Mouse (Mus musculus) thymus, adult 2 months (tissue): Measurements from ENCODE around the gene Egfl6.
A peak's percentile ranks its signal among the peaks of the same experiment; 100 is the strongest.

ENCODE experiments used
- CTCF ChIP-seq: fragments of 200-500 bp; IDR thresholded peaks from 2 replicates; pipeline ENCODE4 v1.5.1; 2012; ENCODE audit warnings: mild to moderate bottlenecking, control low read depth, low read length, moderate library complexity, borderline replicate concordance; ENCODE audit not compliant: control insufficient read depth, poor library complexity, insufficient read depth; ENCODE audit errors: extremely low read depth
- POLR2A ChIP-seq: fragments of 200-500 bp; IDR thresholded peaks from 2 replicates; pipeline ENCODE4 v1.6.1; 2012; ENCODE audit warnings: mild to moderate bottlenecking, low read length, control low read depth, moderate library complexity; ENCODE audit not compliant: control insufficient read depth, poor library complexity, insufficient read depth; ENCODE audit errors: extremely low read depth

DNA sequence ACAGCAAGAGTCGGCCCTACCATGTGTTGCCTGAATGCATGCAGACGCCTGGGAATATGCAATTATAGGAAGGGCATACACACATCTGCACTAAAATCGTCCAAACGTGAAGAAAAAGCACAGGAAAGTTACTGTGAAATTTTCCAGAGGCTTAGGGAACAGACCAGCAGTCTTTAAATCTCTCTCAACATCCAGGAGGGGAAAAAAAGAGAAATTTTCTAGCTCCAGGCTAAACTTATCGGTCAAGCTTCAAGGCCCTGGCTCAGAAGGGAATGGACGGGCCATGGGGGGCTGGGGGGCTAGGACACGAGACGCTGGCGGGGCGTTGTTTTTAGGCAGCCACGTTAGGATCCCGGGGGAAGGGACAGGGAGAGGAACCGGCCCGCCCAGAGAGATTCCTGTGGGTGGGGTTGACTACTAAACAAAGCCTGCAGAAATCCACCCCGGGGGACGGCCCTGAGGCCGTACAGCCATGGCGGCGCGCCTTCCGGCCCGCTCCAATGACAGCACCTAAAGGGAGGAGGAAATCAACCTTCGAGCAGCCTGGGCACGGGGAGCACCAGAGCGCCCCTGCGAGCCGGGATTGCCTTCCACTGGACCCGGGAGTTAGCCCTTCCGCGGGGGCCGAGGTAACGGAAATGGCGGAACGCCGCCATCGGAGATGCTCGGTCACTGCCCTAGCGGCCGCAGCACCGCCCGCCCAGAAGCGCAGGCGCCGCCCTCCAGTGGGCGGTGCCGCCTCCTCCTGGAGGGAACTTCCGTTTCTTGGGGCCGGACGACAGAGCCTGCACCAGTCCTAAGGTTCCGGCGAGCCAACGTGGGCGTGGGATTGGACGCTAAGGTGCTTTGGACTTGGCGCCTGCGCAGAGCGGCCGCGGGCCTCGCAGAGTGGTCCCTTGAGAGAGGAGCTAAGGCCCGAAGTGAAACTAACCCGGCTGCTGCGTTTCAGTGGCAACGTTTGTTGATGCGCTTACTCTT is 75.5 kb downstream of the Egfl6 start:
- TF ChIP-seq CTCF, result peak; percentile 45; the same call in 1 of the 2 replicates
- peak; percentile 94 for TF ChIP-seq POLR2A
